Mouse (Mus musculus) heart, postnatal 0 days (tissue): ENCODE results near the gene Eng.

Experiments
- CTCF ChIP-seq: IDR thresholded peaks from 2 replicates; pipeline ENCODE4 v1.5.1; 2016; ENCODE audit warnings: antibody characterized with exemption, control low read depth, low read depth
- EP300 ChIP-seq: IDR thresholded peaks from 2 replicates; pipeline ENCODE4 v1.6.1; 2016; ENCODE audit warnings: antibody characterized with exemption, low read depth

DNA sequence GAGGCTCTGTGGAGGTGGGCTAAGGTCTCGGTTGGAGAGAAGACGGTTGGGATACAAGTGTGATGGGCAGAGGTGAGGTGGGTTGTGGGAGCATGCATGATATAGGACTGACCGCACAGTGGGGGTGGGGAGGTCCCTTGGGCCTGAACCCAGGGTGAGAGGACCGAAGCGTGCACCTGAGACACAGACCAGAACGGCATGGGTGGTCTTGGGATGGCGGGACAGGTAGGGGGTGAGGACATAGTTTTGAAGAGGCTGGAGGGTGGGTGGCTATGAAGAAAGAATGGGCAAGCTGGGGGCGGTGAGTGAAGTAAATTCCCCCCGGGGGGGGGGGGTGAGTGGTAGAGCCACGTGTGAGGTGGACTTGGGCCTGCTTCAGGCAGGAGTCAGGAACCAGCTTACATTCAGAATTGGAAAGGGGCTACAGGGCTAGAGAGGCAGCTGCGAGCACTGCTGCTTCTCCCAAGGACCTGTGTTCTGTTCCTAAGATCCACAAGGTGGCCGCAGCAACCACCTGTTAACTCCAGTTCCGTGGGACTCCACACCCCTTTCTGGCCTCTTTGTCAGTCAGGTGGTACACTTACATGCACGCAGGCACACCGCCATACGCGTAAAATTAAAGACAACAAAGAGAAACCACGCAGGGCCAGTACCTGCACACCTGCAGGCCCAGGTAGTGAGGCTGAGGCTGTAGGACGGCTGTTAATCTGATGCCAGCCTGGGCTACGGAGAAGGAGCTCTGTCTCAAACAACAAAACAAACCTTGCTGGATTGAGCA, 18.9 kb upstream of the Eng start:
- TF ChIP-seq CTCF (no peak), EP300 (no peak)
